Mouse (Mus musculus) MEL (cell line): ENCODE results near the gene Dnaic1. TPM values are rescaled to one million over a fixed set of nuclear protein-coding genes. Genes with fewer than 3 reads are reported as not detected.

ENCODE experiments used
- DNase-seq: peaks from one replicate; pipeline ENCODE4 v3.0.0; 2011; ENCODE audit warnings: low read depth, low spot score
- H3K27ac ChIP-seq: 2 replicates; pipeline ENCODE4 v1.5.1; 2012; ENCODE audit warnings: low read depth, mild to moderate bottlenecking, control low read depth, low read length, moderate library complexity; ENCODE audit not compliant: control insufficient read depth
- H3K27me3 ChIP-seq, 2 experiments: fragments of 150-350 bp in 1 of 2; sonication (generic) in 1 of 2; 2 replicates each; pipeline ENCODE4 v1.6.1; 2012; ENCODE audit warnings: low read length in 2 of 2, mild to moderate bottlenecking in 2 of 2, improper control_type of control experiment in 1 of 2, moderate library complexity in 1 of 2; ENCODE audit not compliant: insufficient read depth in 2 of 2, control insufficient read depth in 1 of 2
- H3K36me3 ChIP-seq, 2 experiments: 2 replicates each; pipeline ENCODE4 v1.6.1; 2012 to 2014; ENCODE audit warnings: low read length in 2 of 2, improper control_type of control experiment in 1 of 2, inconsistent platforms in 1 of 2, mild to moderate bottlenecking in 1 of 2; ENCODE audit not compliant: insufficient read depth in 2 of 2, control insufficient read depth in 1 of 2
- H3K4me1 ChIP-seq, 2 experiments: fragments of 150-350 bp in 1 of 2; sonication (generic) in 1 of 2; 2 replicates each; pipeline ENCODE4 v1.6.1; 2012; ENCODE audit warnings: low read length in 2 of 2, improper control_type of control experiment in 1 of 2, mild to moderate bottlenecking in 1 of 2; ENCODE audit not compliant: insufficient read depth in 2 of 2, control insufficient read depth in 1 of 2
- H3K4me3 ChIP-seq, 2 experiments: fragments of 150-350 bp in 1 of 2; sonication (generic) in 1 of 2; 2 replicates each; pipeline ENCODE4 v1.5.1; 2012; ENCODE audit warnings: low read depth in 2 of 2, low read length in 2 of 2, mild to moderate bottlenecking in 2 of 2, moderate library complexity in 2 of 2, control low read depth in 1 of 2, improper control_type of control experiment in 1 of 2; ENCODE audit not compliant: control insufficient read depth in 1 of 2, insufficient read depth in 1 of 2
- H3K79me2 ChIP-seq: 2 replicates; pipeline ENCODE4 v1.6.1; 2012; ENCODE audit warnings: mild to moderate bottlenecking, low read length, moderate library complexity; ENCODE audit not compliant: control insufficient read depth, poor library complexity, insufficient read depth
- H3K9ac ChIP-seq: 2 replicates; pipeline ENCODE4 v1.6.1; 2012; ENCODE audit warnings: low read depth, mild to moderate bottlenecking, control low read depth, low read length, moderate library complexity; ENCODE audit not compliant: control insufficient read depth, poor library complexity, severe bottlenecking
- H3K9me3 ChIP-seq: fragments of 150-350 bp; sonication (generic); replicated peaks from 2 replicates; pipeline ENCODE4 v1.6.1; 2012; ENCODE audit warnings: mild to moderate bottlenecking, low read length, improper control_type of control experiment, moderate library complexity; ENCODE audit not compliant: insufficient read depth
- BHLHE40 ChIP-seq: IDR thresholded peaks from 2 replicates; pipeline ENCODE4 v1.6.1; 2012; ENCODE audit warnings: low read depth, mild to moderate bottlenecking, inconsistent platforms, low read length, improper control_type of control experiment, borderline replicate concordance
- CTCF ChIP-seq, 3 experiments: IDR thresholded peaks in 2 of 3; conservative IDR thresholded peaks in 1 of 3; 2 replicates each; pipeline ENCODE4 v1.5.1; 2011 to 2012; ENCODE audit warnings: low read length in 3 of 3, low read depth in 2 of 3, mild to moderate bottlenecking in 2 of 3, improper control_type of control experiment in 1 of 3, inconsistent platforms in 1 of 3, mixed read lengths in 1 of 3, moderate library complexity in 1 of 3; ENCODE audit not compliant: control insufficient read depth in 1 of 3, insufficient read depth in 1 of 3, poor library complexity in 1 of 3, severe bottlenecking in 1 of 3
- ELF1 ChIP-seq: IDR thresholded peaks from 2 replicates; pipeline ENCODE4 v1.6.1; 2014; ENCODE audit warnings: low read depth, mild to moderate bottlenecking, inconsistent platforms, low read length, improper control_type of control experiment, moderate library complexity
- GATA1 ChIP-seq: IDR thresholded peaks from 2 replicates; pipeline ENCODE4 v1.6.1; 2011; ENCODE audit warnings: low read depth, low read length, improper control_type of control experiment
- HCFC1 ChIP-seq: IDR thresholded peaks from 2 replicates; pipeline ENCODE4 v1.6.1; 2012; ENCODE audit warnings: low read depth, mild to moderate bottlenecking, inconsistent platforms, low read length, improper control_type of control experiment, moderate library complexity
- MAFK ChIP-seq: IDR thresholded peaks from 2 replicates; pipeline ENCODE4 v1.6.1; 2011; ENCODE audit warnings: low read depth, mild to moderate bottlenecking, low read length, improper control_type of control experiment, borderline replicate concordance
- MAZ ChIP-seq: IDR thresholded peaks from 2 replicates; pipeline ENCODE4 v1.6.1; 2012; ENCODE audit warnings: low read depth, mild to moderate bottlenecking, inconsistent platforms, low read length, improper control_type of control experiment
- MXI1 ChIP-seq: IDR thresholded peaks from 2 replicates; pipeline ENCODE4 v1.6.1; 2011; ENCODE audit warnings: mild to moderate bottlenecking, low read depth, low read length, improper control_type of control experiment
- MYB ChIP-seq: IDR thresholded peaks from 2 replicates; pipeline ENCODE4 v1.6.1; 2011; ENCODE audit warnings: mild to moderate bottlenecking, low read depth, low read length, improper control_type of control experiment
- NELFE ChIP-seq: IDR thresholded peaks from 2 replicates; pipeline ENCODE4 v1.6.1; 2011; ENCODE audit warnings: low read depth, low read length, improper control_type of control experiment
- POLR2A ChIP-seq, 2 experiments: IDR thresholded peaks; 2 replicates each; pipeline ENCODE4 v1.6.1; 2011 to 2012; ENCODE audit warnings: low read length in 2 of 2, mild to moderate bottlenecking in 2 of 2, control low read depth in 1 of 2, improper control_type of control experiment in 1 of 2, low read depth in 1 of 2, moderate library complexity in 1 of 2; ENCODE audit not compliant: control insufficient read depth in 1 of 2, insufficient read depth in 1 of 2, poor library complexity in 1 of 2
- POLR2AphosphoS2 ChIP-seq: IDR thresholded peaks from 2 replicates; pipeline ENCODE4 v1.6.1; 2011; ENCODE audit warnings: low read length, improper control_type of control experiment
- RAD21 ChIP-seq: IDR thresholded peaks from 2 replicates; pipeline ENCODE4 v1.6.1; 2011; ENCODE audit warnings: mild to moderate bottlenecking, low read depth, low read length, improper control_type of control experiment
- RCOR1 ChIP-seq: IDR thresholded peaks from 2 replicates; pipeline ENCODE4 v1.6.1; 2012; ENCODE audit warnings: low read depth, mild to moderate bottlenecking, inconsistent platforms, low read length, improper control_type of control experiment
- SIN3A ChIP-seq: IDR thresholded peaks from 2 replicates; pipeline ENCODE4 v1.6.1; 2012; ENCODE audit warnings: low read length, improper control_type of control experiment, inconsistent platforms
- TAL1 ChIP-seq: IDR thresholded peaks from 2 replicates; pipeline ENCODE4 v1.6.1; 2012; ENCODE audit warnings: mild to moderate bottlenecking, inconsistent platforms, low read length, moderate library complexity, mixed read lengths
- TBP ChIP-seq: IDR thresholded peaks from 2 replicates; pipeline ENCODE4 v1.8.0; 2011; ENCODE audit warnings: low read depth, low read length, improper control_type of control experiment
- UBTF ChIP-seq: IDR thresholded peaks from 2 replicates; pipeline ENCODE4 v1.6.1; 2012; ENCODE audit warnings: low read depth, mild to moderate bottlenecking, inconsistent platforms, low read length, improper control_type of control experiment, moderate library complexity, borderline replicate concordance; ENCODE audit not compliant: insufficient read depth
- ZC3H11A ChIP-seq: IDR thresholded peaks from 2 replicates; pipeline ENCODE4 v1.6.1; 2012; ENCODE audit warnings: low read depth, mild to moderate bottlenecking, inconsistent platforms, low read length, improper control_type of control experiment
- ZMIZ1 ChIP-seq: IDR thresholded peaks from 2 replicates; pipeline ENCODE4 v1.6.1; 2012; ENCODE audit warnings: low read depth, mild to moderate bottlenecking, inconsistent platforms, low read length, improper control_type of control experiment, moderate library complexity
- ZNF384 ChIP-seq: IDR thresholded peaks from 2 replicates; pipeline ENCODE4 v1.6.1; 2012; ENCODE audit warnings: low read depth, mild to moderate bottlenecking, inconsistent platforms, low read length, improper control_type of control experiment
- polyA plus RNA-seq, 2 experiments: library from polyadenylated mRNA; stranded (reverse) in 1 of 2; unstranded in 1 of 2; fragments of >175 nt in 1 of 2; fragments of >200 nt in 1 of 2; gene quantifications; 2 replicates each; pipeline versions ENCODE4 v1.2.1 to v1.2.4; 2012; ENCODE audit warnings: low replicate concordance in 2 of 2, low read depth in 1 of 2; ENCODE audit not compliant: insufficient read length in 2 of 2, insufficient read depth in 1 of 2, missing spikeins in 1 of 2
- total RNA-seq: library from RNA; depleted of rRNA; stranded (reverse); fragments of 300-350 nt; gene quantifications from 2 replicates; pipeline ENCODE4 v1.2.3, GENCODE M21; 2012

Dnaic1 gene
- total and polyA plus RNA-seq, 3 experiments, result not detected

GRCm38 (mm10) chr4:41610594-41610980 lies 41.0 kb downstream of the Dnaic1 start:
- Histone ChIP-seq H3K4me3 (no peak overlapping the region), H3K27ac (no peak overlapping the region), H3K79me2 (no peaks in the 10 kb centered on the region), H3K36me3 (no peaks in the 10 kb centered on the region), H3K9ac (no peak overlapping the region), H3K9me3 (no peaks in the 10 kb centered on the region), H3K27me3 (peaks cover 2 to 3% of the 10 kb centered on the region in 2 experiments; a peak in 1 of 4 replicates), H3K4me1 (no peaks in the 10 kb centered on the region)
- DNase-seq, result peak; percentile 9
- no peak for TF ChIP-seq MXI1
- no peak for TF ChIP-seq UBTF
- no peak for TF ChIP-seq POLR2AphosphoS2
- no peak for TF ChIP-seq MYB
- TF ChIP-seq POLR2A (IDR thresholded peaks at IDR 0.05; ENCODE audit: control insufficient read depth in 1 of 2, insufficient read depth in 1 of 2, low read depth in 1 of 2, low read length in 2 of 2, poor library complexity in 1 of 2), result no peak
- no peak for TF ChIP-seq ZMIZ1
- TF ChIP-seq TAL1, result no peak
- no peak for TF ChIP-seq ZNF384
- no peak for TF ChIP-seq NELFE
- TF ChIP-seq HCFC1, result no peak
- no peak for TF ChIP-seq ZC3H11A
- TF ChIP-seq MAZ, result no peak
- no peak for TF ChIP-seq RCOR1
- TF ChIP-seq ELF1, result no peak
- TF ChIP-seq BHLHE40, result no peak
- no peak for TF ChIP-seq CTCF (IDR thresholded peaks at IDR 0.05 in 2 of 3, conservative IDR thresholded peaks at IDR 0.05 in 1 of 3; ENCODE audit: control insufficient read depth in 1 of 3, insufficient read depth in 1 of 3, low read depth in 2 of 3, low read length in 3 of 3, poor library complexity in 1 of 3, severe bottlenecking in 1 of 3)
- no peak for TF ChIP-seq GATA1
- TF ChIP-seq RAD21, result no peak

DNA sequence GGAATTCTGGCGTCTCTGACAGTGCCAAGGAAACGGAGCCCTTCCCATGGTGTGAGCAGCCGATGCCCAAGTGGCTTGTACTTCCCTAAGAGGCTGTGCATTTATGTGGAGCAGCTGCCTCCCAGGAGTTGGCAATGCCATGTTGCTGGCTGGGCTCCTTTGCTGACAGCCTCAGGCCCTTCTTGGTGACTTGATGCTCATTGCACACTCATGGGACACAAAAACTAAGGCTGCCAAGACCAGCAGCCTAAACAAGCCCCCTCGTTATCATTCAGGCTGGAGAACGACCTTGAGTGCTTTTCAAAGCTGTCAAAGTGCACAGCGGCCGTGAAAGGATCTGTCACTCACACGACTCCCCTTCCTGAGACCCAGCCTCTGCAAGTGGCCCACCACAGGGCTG lies 42.6 kb downstream of the Dnaic1 start:
- TF ChIP-seq SIN3A (no peak), HCFC1 (no peak), MYB (no peak), TBP (no peak), TAL1 (no peak), MAFK (no peak)
- Histone ChIP-seq H3K36me3 (no peaks in the 10 kb centered on the region), H3K27ac (no peak overlapping the region), H3K79me2 (no peaks in the 10 kb centered on the region), H3K9ac (no peak overlapping the region), H3K27me3 (peaks cover 2 to 5% of the 10 kb centered on the region in 2 experiments; a peak in 1 of 4 replicates), H3K9me3 (no peaks in the 10 kb centered on the region), H3K4me3 (no peak overlapping the region), H3K4me1 (no peaks in the 10 kb centered on the region)
- DNase-seq, result no peak
